Mouse (Mus musculus): ENCODE results near the gene Iqgap1.

The Iqgap1 gene

GRCm38 (mm10) chr7:80825843-80826403 is at the start of gene Iqgap1:
TSS of gene Iqgap1 (minus strand) at chr7:80825974.
- DNase-seq (ENCODE audit: low read depth), result no peak

- no peak for DNase-seq (ENCODE audit: low read depth)
These were observed 47.9 kb upstream of the Iqgap1 start for GRCm38 (mm10) chr7:80873631-80874030.

GRCm38 (mm10) chr7:80873038-80873437 is 47.3 kb upstream of the Iqgap1 start:
- no peak for DNase-seq (ENCODE audit: low read depth)

GRCm38 (mm10) chr7:80868686-80869085 is 42.9 kb upstream of the Iqgap1 start:
- DNase-seq (ENCODE audit: low read depth), result no peak

- no peak for DNase-seq (ENCODE audit: low read depth)
These were observed 40.9 kb upstream of the Iqgap1 start for GRCm38 (mm10) chr7:80866514-80867147.

GRCm38 (mm10) chr7:80865521-80865920 is 39.7 kb upstream of the Iqgap1 start:
- DNase-seq (ENCODE audit: low read depth), result peak; percentile 58

GRCm38 (mm10) chr7:80864831-80865230 is 39.1 kb upstream of the Iqgap1 start:
- peak; percentile 93 for DNase-seq (ENCODE audit: low read depth)

- DNase-seq (ENCODE audit: low read depth), result peak; percentile 61
These were observed 38.4 kb upstream of the Iqgap1 start for GRCm38 (mm10) chr7:80864151-80864550.

- peak; percentile 46 for DNase-seq (ENCODE audit: low read depth)
These were observed 37.7 kb upstream of the Iqgap1 start for GRCm38 (mm10) chr7:80863520-80863919.

GRCm38 (mm10) chr7:80862475-80862874 is 36.7 kb upstream of the Iqgap1 start:
- DNase-seq (ENCODE audit: low read depth), result peak; percentile 62

GRCm38 (mm10) chr7:80860729-80861274 is 35.0 kb upstream of the Iqgap1 start, which contains the start of gene Zscan2:
TSS of gene Zscan2 (plus strand) at chr7:80860920.
- peak; percentile 96 for DNase-seq (ENCODE audit: low read depth)

- DNase-seq (ENCODE audit: low read depth), result peak; percentile 93
These were observed 34.5 kb upstream of the Iqgap1 start for GRCm38 (mm10) chr7:80860227-80860626.

GRCm38 (mm10) chr7:80857181-80857580 is 31.4 kb upstream of the Iqgap1 start:
- DNase-seq (ENCODE audit: low read depth), result peak; percentile 88

GRCm38 (mm10) chr7:80855316-80855715 is 29.5 kb upstream of the Iqgap1 start:
- no peak for DNase-seq (ENCODE audit: low read depth)

- no peak for DNase-seq (ENCODE audit: low read depth)
These were observed 27.4 kb upstream of the Iqgap1 start for GRCm38 (mm10) chr7:80853218-80853617.

GRCm38 (mm10) chr7:80850520-80850919 is 24.7 kb upstream of the Iqgap1 start:
- DNase-seq (ENCODE audit: low read depth), result no peak

GRCm38 (mm10) chr7:80849710-80850109 is 23.9 kb upstream of the Iqgap1 start:
- DNase-seq (ENCODE audit: low read depth), result peak; percentile 84

- no peak for DNase-seq (ENCODE audit: low read depth)
These were observed 23.5 kb upstream of the Iqgap1 start for GRCm38 (mm10) chr7:80849267-80849666.

GRCm38 (mm10) chr7:80846709-80847108 is 20.9 kb upstream of the Iqgap1 start:
- no peak for DNase-seq (ENCODE audit: low read depth)

GRCm38 (mm10) chr7:80846280-80846678 is 20.5 kb upstream of the Iqgap1 start:
- DNase-seq (ENCODE audit: low read depth), result no peak

- DNase-seq (ENCODE audit: low read depth), result no peak
These were observed 20.0 kb upstream of the Iqgap1 start for GRCm38 (mm10) chr7:80845621-80846279.

- no peak for DNase-seq (ENCODE audit: low read depth)
These were observed 18.9 kb upstream of the Iqgap1 start for GRCm38 (mm10) chr7:80844691-80845090.

All from induced T-regulatory cell, adult 2 months (primary cell).